Mouse (Mus musculus): ENCODE results near the gene Slc30a10. TPM values are rescaled to one million over a fixed set of nuclear protein-coding genes. Genes with fewer than 3 reads are reported as not detected.
A peak's percentile ranks its signal among the peaks of the same experiment; 100 is the strongest.

Gene Slc30a10
- polyA plus RNA-seq, 1 experiment, result 6.0 TPM

GRCm38 (mm10) chr1:185451077-185451476, 3.6 kb upstream of the Slc30a10 start:
- DNase-seq, result no peak
- TF ChIP-seq CTCF (IDR thresholded peaks at IDR 0.05; ENCODE audit: borderline replicate concordance, insufficient read depth, low read depth, low read length), result no peak
- TF ChIP-seq POLR2A (IDR thresholded peaks at IDR 0.05; ENCODE audit: borderline replicate concordance, insufficient read depth, low read length), result no peak

GRCm38 (mm10) chr1:185451495-185451894, 3.2 kb upstream of the Slc30a10 start:
- H3K27ac ChIP-seq (ENCODE audit: insufficient read depth, low read length), result no peak overlapping the region
- DNase-seq, result no peak
- no peak for TF ChIP-seq POLR2A (IDR thresholded peaks at IDR 0.05; ENCODE audit: borderline replicate concordance, insufficient read depth, low read length)
- H3K4me1 ChIP-seq (ENCODE audit: control insufficient read depth, insufficient read depth, low read length), result no peaks in the 10 kb centered on the region
- H3K4me3 ChIP-seq (replicated peaks; ENCODE audit: insufficient read depth, low read depth, low read length), result no peak overlapping the region
- no peaks in the 10 kb centered on the region for H3K27me3 ChIP-seq (ENCODE audit: control insufficient read depth, insufficient read depth, low read length)
- WGBS, result 96% methylated on average over 3 of the region's 3 CpGs

More at GRCm38 (mm10) chr1:185451077-185451476, 3.6 kb upstream of the Slc30a10 start:
- Histone ChIP-seq H3K4me3 (replicated peaks; ENCODE audit: insufficient read depth, low read depth, low read length) (no peak overlapping the region), H3K4me1 (ENCODE audit: control insufficient read depth, insufficient read depth, low read length) (no peaks in the 10 kb centered on the region), H3K27ac (ENCODE audit: insufficient read depth, low read length) (no peak overlapping the region), H3K27me3 (ENCODE audit: control insufficient read depth, insufficient read depth, low read length) (no peaks in the 10 kb centered on the region)
- 63% methylated on average over 8 of the region's 8 CpGs for WGBS

DNA sequence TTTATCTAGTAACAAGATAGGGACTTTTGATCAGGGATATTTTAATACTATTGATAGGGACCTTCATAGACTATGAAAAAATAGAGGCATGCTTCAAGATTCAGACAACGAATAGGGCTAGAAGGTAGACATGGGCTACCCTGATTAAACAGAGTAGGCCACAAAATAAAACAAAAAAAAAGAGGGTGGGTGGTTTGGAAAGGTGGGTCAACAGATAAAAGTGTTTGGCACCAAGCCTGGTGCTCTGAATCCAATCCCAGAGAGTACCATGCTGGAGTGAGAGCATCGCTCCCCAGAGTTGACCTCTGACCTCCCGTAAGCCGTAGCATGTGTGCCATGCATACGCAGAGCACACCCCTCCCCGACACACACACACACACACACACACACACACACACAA, 2.2 kb upstream of the Slc30a10 start:
- no peaks in the 10 kb centered on the region for H3K4me1 ChIP-seq (ENCODE audit: control insufficient read depth, insufficient read depth, low read length)
- no peak overlapping the region for H3K4me3 ChIP-seq (replicated peaks; ENCODE audit: insufficient read depth, low read depth, low read length)
- no peak for DNase-seq
- no peak overlapping the region for H3K27ac ChIP-seq (ENCODE audit: insufficient read depth, low read length)
- TF ChIP-seq CTCF (IDR thresholded peaks at IDR 0.05; ENCODE audit: borderline replicate concordance, insufficient read depth, low read depth, low read length) (no peak), POLR2A (IDR thresholded peaks at IDR 0.05; ENCODE audit: borderline replicate concordance, insufficient read depth, low read length) (no peak)
- 94% methylated on average over 6 of the region's 6 CpGs for WGBS
- no peaks in the 10 kb centered on the region for H3K27me3 ChIP-seq (ENCODE audit: control insufficient read depth, insufficient read depth, low read length)

GRCm38 (mm10) chr1:185454144-185454543, 504 bp upstream of the Slc30a10 start:
- no peak for DNase-seq
- 71% methylated on average over 4 of the region's 4 CpGs for WGBS
- H3K4me1 ChIP-seq (ENCODE audit: control insufficient read depth, insufficient read depth, low read length), result no peaks in the 10 kb centered on the region
- no peaks in the 10 kb centered on the region for H3K27me3 ChIP-seq (ENCODE audit: control insufficient read depth, insufficient read depth, low read length)
- H3K4me3 ChIP-seq (replicated peaks; ENCODE audit: insufficient read depth, low read depth, low read length), result no peak overlapping the region
- TF ChIP-seq CTCF (IDR thresholded peaks at IDR 0.05; ENCODE audit: borderline replicate concordance, insufficient read depth, low read depth, low read length) (no peak), POLR2A (IDR thresholded peaks at IDR 0.05; ENCODE audit: borderline replicate concordance, insufficient read depth, low read length) (no peak)
- H3K27ac ChIP-seq (ENCODE audit: insufficient read depth, low read length), result no peak overlapping the region

DNA sequence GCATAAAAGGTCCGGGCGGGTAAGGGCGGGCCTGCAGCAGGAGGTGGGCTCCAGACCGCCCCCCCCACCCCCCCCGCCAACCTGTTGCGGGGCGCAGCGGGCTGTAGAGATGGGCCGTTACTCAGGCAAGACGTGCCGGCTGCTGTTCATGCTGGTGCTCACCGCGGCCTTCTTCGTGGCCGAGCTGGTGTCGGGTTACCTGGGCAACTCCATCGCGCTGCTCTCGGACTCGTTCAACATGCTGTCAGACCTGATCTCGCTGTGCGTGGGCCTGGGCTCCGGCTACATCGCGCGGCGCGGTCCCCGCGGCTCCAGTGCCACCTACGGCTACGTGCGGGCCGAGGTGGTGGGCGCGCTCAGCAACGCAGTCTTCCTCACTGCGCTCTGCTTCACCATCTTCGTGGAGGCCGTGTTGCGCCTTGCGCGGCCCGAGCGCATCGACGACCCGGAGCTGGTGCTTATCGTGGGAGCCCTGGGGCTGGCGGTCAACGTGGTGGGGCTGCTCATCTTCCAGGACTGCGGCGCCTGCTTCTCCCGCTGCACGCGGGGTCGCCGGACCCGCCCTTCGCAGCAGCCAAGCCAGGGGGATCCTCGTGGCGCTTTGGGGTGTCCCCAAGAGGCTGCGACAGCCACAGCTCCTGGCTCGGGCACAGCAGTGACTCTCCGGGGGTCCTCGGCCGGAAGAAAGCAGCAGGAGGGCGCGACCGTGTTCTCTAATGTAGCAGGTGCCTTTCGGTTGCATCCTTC, 480 bp downstream of the Slc30a10 start:
- WGBS, result under 1% methylated on average over 71 of the region's 71 CpGs
- Histone ChIP-seq H3K27ac (ENCODE audit: insufficient read depth, low read length) (no peak overlapping the region), H3K4me1 (ENCODE audit: control insufficient read depth, insufficient read depth, low read length) (no peaks in the 10 kb centered on the region), H3K27me3 (ENCODE audit: control insufficient read depth, insufficient read depth, low read length) (no peaks in the 10 kb centered on the region), H3K4me3 (replicated peaks; ENCODE audit: insufficient read depth, low read depth, low read length) (peak overlapping the region; percentile 57)
- TF ChIP-seq CTCF (IDR thresholded peaks at IDR 0.05; ENCODE audit: borderline replicate concordance, insufficient read depth, low read depth, low read length), result no peak
- no peak for TF ChIP-seq POLR2A (IDR thresholded peaks at IDR 0.05; ENCODE audit: borderline replicate concordance, insufficient read depth, low read length)
- peak; percentile 32 to 49 for DNase-seq

GRCm38 (mm10) chr1:185456327-185456726, 1.7 kb downstream of the Slc30a10 start:
- WGBS, result 91% methylated on average over 9 of the region's 9 CpGs
- no peaks in the 10 kb centered on the region for H3K27me3 ChIP-seq (ENCODE audit: control insufficient read depth, insufficient read depth, low read length)
- no peak overlapping the region for H3K27ac ChIP-seq (ENCODE audit: insufficient read depth, low read length)
- TF ChIP-seq CTCF (IDR thresholded peaks at IDR 0.05; ENCODE audit: borderline replicate concordance, insufficient read depth, low read depth, low read length) (no peak), POLR2A (IDR thresholded peaks at IDR 0.05; ENCODE audit: borderline replicate concordance, insufficient read depth, low read length) (no peak)
- DNase-seq, result no peak
- no peak overlapping the region for H3K4me3 ChIP-seq (replicated peaks; ENCODE audit: insufficient read depth, low read depth, low read length)
- no peaks in the 10 kb centered on the region for H3K4me1 ChIP-seq (ENCODE audit: control insufficient read depth, insufficient read depth, low read length)

GRCm38 (mm10) chr1:185460096-185460495, 5.4 kb downstream of the Slc30a10 start:
- Histone ChIP-seq H3K27ac (ENCODE audit: insufficient read depth, low read length) (no peak overlapping the region), H3K4me3 (replicated peaks; ENCODE audit: insufficient read depth, low read depth, low read length) (no peak overlapping the region), H3K4me1 (ENCODE audit: control insufficient read depth, insufficient read depth, low read length) (no peaks in the 10 kb centered on the region), H3K27me3 (ENCODE audit: control insufficient read depth, insufficient read depth, low read length) (no peaks in the 10 kb centered on the region)
- TF ChIP-seq POLR2A (IDR thresholded peaks at IDR 0.05; ENCODE audit: borderline replicate concordance, insufficient read depth, low read length), result no peak
- no peak for TF ChIP-seq CTCF (IDR thresholded peaks at IDR 0.05; ENCODE audit: borderline replicate concordance, insufficient read depth, low read depth, low read length)
- DNase-seq, result no peak
- WGBS, result 86% methylated on average over 5 of the region's 5 CpGs

- no peak for DNase-seq
- Histone ChIP-seq H3K27me3 (ENCODE audit: control insufficient read depth, insufficient read depth, low read length) (no peaks in the 10 kb centered on the region), H3K4me1 (ENCODE audit: control insufficient read depth, insufficient read depth, low read length) (no peaks in the 10 kb centered on the region), H3K4me3 (replicated peaks; ENCODE audit: insufficient read depth, low read depth, low read length) (no peak overlapping the region), H3K27ac (ENCODE audit: insufficient read depth, low read length) (no peak overlapping the region)
- WGBS, result 71% methylated on average over 5 of the region's 5 CpGs
- TF ChIP-seq POLR2A (IDR thresholded peaks at IDR 0.05; ENCODE audit: borderline replicate concordance, insufficient read depth, low read length) (no peak), CTCF (IDR thresholded peaks at IDR 0.05; ENCODE audit: borderline replicate concordance, insufficient read depth, low read depth, low read length) (no peak)
These were observed 8.2 kb downstream of the Slc30a10 start for GRCm38 (mm10) chr1:185462889-185463288.

Data from cerebellum, adult 2 months (tissue).